Mouse (Mus musculus): ENCODE data around the gene Grid1. TPM values are rescaled to one million over a fixed set of nuclear protein-coding genes. Genes with fewer than 3 reads are reported as not detected.

Grid1 gene
- total and polyA plus RNA-seq, 3 experiments = 0.04 TPM; not detected in 2

DNA sequence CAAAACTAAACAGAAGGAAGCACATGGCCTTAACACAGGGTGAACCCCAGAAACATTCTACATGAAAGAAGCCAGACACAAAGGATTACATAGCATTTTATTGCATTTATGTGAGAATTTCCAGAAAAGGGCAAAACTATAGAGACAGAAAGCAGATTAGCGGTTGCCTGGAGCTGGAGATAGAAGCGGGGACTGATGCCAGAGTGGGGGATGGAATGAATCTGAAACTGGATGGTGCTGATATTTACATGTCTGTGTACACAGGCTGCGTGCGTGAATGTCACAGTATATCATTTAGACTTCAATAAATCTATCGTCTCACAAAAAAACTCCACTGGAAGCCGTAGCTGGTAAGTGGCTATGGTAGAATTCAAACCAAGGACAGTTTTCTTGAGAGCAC, 96.4 kb downstream of the Grid1 start:
- intact Hi-C loops (cut with DNase I) = no loop called here
- Histone ChIP-seq H3K27me3 (ENCODE audit: control insufficient read depth, insufficient read depth, low read length) (no peaks in the 10 kb centered on the region), H3K4me3 (no peak overlapping the region), H3K27ac (no peak overlapping the region), H3K36me3 (ENCODE audit: control insufficient read depth, insufficient read depth, low read length) (no peaks in the 10 kb centered on the region), H3K79me2 (replicated peaks; ENCODE audit: control insufficient read depth, insufficient read depth, low read length) (no peaks in the 10 kb centered on the region), H3K4me1 (ENCODE audit: control insufficient read depth, insufficient read depth, low read length) (no peaks in the 10 kb centered on the region), H3K9ac (ENCODE audit: low read depth, low read length) (no peak overlapping the region)
- TF ChIP-seq CTCF (IDR thresholded peaks at IDR 0.05) (no peak), POLR2A (IDR thresholded peaks at IDR 0.05; ENCODE audit: insufficient read depth, low read depth, low read length) (no peak), EP300 (IDR thresholded peaks at IDR 0.05; ENCODE audit: insufficient read depth, low read depth, low read length) (no peak)
- no peak for DNase-seq
- 83% methylated on average over 6 of the region's 6 CpGs for WGBS

DNA sequence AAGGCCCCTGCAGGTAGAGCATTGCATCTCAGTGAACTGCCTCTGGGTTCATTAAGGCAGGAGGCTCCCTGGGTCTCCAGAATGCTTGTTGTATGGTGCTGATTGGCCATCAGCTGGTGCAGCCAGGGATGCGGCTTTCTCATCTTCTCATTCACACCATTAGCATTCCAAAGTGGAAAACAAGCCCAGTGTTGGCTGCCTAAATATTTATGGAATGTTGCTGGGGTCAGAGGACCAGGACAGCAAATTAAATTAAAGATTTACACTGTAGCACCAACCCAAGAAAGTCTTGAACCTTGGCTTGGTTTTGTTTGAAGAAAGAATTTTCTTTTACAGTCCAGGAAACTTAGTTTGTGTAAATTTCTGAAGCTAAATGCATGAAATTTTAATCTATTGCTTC, 97.2 kb downstream of the Grid1 start:
- no peaks in the 10 kb centered on the region for H3K27me3 ChIP-seq (ENCODE audit: control insufficient read depth, insufficient read depth, low read length)
- intact Hi-C loops (cut with DNase I) = no loop called here
- H3K4me3 ChIP-seq = no peak overlapping the region
- H3K36me3 ChIP-seq (ENCODE audit: control insufficient read depth, insufficient read depth, low read length) = no peaks in the 10 kb centered on the region
- no peaks in the 10 kb centered on the region for H3K4me1 ChIP-seq (ENCODE audit: control insufficient read depth, insufficient read depth, low read length)
- TF ChIP-seq CTCF (IDR thresholded peaks at IDR 0.05) (no peak), EP300 (IDR thresholded peaks at IDR 0.05; ENCODE audit: insufficient read depth, low read depth, low read length) (no peak), POLR2A (IDR thresholded peaks at IDR 0.05; ENCODE audit: insufficient read depth, low read depth, low read length) (no peak)
- no peaks in the 10 kb centered on the region for H3K79me2 ChIP-seq (replicated peaks; ENCODE audit: control insufficient read depth, insufficient read depth, low read length)
- WGBS = 39% methylated on average over 1 of the region's 1 CpGs
- DNase-seq = no peak
- H3K9ac ChIP-seq (ENCODE audit: low read depth, low read length) = no peak overlapping the region
- H3K27ac ChIP-seq = no peak overlapping the region

DNA sequence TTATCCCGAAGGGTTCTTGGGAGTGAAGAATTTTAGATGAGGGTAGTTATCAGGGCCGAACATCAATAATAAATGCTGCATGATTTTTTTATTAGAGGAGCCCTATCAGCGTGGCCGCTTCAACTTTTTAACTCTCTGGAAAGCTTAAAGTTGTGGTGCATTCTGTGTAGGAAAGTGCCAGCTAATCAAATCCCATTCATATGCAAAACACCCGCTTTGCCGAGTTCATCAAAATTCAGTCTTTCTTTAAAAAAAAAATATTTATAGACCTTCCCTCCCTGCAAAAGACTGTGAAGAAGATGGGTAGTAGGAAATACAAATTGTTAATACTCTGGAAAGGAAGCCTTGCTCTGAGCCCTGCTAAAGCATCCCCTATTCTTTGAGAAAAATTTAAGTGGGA, 99.3 kb downstream of the Grid1 start:
- no peak for TF ChIP-seq EP300 (IDR thresholded peaks at IDR 0.05; ENCODE audit: insufficient read depth, low read depth, low read length)
- no peak for TF ChIP-seq POLR2A (IDR thresholded peaks at IDR 0.05; ENCODE audit: insufficient read depth, low read depth, low read length)
- TF ChIP-seq CTCF (IDR thresholded peaks at IDR 0.05) = no peak

DNA sequence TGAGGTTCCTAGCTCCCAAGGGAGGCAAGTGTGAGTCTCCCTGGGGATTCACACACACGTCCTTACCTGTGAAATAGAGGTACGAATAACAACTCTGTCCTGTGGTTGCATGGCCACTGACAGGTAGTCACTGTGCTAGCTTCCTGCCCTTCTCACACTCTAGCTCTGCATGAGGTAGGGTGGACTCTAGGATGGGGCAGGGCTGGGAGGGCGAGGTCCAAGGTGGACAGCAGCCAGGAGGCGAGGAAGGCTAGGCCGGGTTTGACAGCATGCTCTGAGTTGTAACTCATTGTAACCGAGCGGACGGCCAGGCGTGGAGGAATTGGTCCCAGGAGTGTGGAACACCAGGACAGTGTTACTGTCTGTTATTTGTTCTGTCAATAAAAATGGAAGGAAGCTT, 101.4 kb downstream of the Grid1 start:
- intact Hi-C loops (cut with DNase I) = no loop called here
- Histone ChIP-seq H3K9ac (ENCODE audit: low read depth, low read length) (no peak overlapping the region), H3K27ac (no peak overlapping the region), H3K36me3 (ENCODE audit: control insufficient read depth, insufficient read depth, low read length) (no peaks in the 10 kb centered on the region), H3K4me1 (ENCODE audit: control insufficient read depth, insufficient read depth, low read length) (no peaks in the 10 kb centered on the region), H3K27me3 (ENCODE audit: control insufficient read depth, insufficient read depth, low read length) (no peaks in the 10 kb centered on the region), H3K79me2 (replicated peaks; ENCODE audit: control insufficient read depth, insufficient read depth, low read length) (no peaks in the 10 kb centered on the region), H3K4me3 (no peak overlapping the region)
- no peak for DNase-seq
- no peak for TF ChIP-seq POLR2A (IDR thresholded peaks at IDR 0.05; ENCODE audit: insufficient read depth, low read depth, low read length)
- no peak for TF ChIP-seq EP300 (IDR thresholded peaks at IDR 0.05; ENCODE audit: insufficient read depth, low read depth, low read length)
- TF ChIP-seq CTCF (IDR thresholded peaks at IDR 0.05) = no peak
- WGBS = 57% methylated on average over 9 of the region's 9 CpGs

More for the DNA sequence above, 99.3 kb downstream of the Grid1 start:
- no peaks in the 10 kb centered on the region for H3K27me3 ChIP-seq (ENCODE audit: control insufficient read depth, insufficient read depth, low read length)
- no peaks in the 10 kb centered on the region for H3K79me2 ChIP-seq (replicated peaks; ENCODE audit: control insufficient read depth, insufficient read depth, low read length)
- H3K27ac ChIP-seq = no peak overlapping the region
- 71% methylated on average over 6 of the region's 6 CpGs for WGBS
- no peak for DNase-seq
- no peak overlapping the region for H3K4me3 ChIP-seq
- H3K4me1 ChIP-seq (ENCODE audit: control insufficient read depth, insufficient read depth, low read length) = no peaks in the 10 kb centered on the region
- H3K9ac ChIP-seq (ENCODE audit: low read depth, low read length) = no peak overlapping the region
- intact Hi-C loops (cut with DNase I) = no loop called here
- no peaks in the 10 kb centered on the region for H3K36me3 ChIP-seq (ENCODE audit: control insufficient read depth, insufficient read depth, low read length)

DNA sequence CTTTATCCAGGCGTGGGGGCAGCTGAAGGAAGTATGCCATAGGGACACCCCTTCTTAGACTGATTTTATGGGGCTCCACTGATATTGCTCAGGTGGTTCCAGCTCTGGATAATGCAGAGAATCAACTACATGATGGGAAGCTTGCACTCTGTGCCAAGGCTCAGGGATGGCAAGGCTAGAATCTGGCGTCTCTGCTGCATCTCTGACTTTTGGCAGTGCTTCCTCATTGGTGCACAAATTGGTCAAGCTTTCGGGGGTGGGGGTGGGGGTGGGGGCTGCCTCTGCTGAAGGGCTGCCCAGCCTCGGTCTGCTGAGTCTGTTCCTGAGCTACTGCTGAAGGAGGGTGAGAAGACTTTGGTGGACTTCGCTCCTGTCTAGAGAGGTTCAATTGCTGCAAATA, 105.1 kb downstream of the Grid1 start:
- DNase-seq = no peak
- Histone ChIP-seq H3K27me3 (ENCODE audit: control insufficient read depth, insufficient read depth, low read length) (no peaks in the 10 kb centered on the region), H3K4me1 (ENCODE audit: control insufficient read depth, insufficient read depth, low read length) (no peaks in the 10 kb centered on the region), H3K36me3 (ENCODE audit: control insufficient read depth, insufficient read depth, low read length) (no peaks in the 10 kb centered on the region), H3K9ac (ENCODE audit: low read depth, low read length) (no peak overlapping the region), H3K27ac (no peak overlapping the region), H3K79me2 (replicated peaks; ENCODE audit: control insufficient read depth, insufficient read depth, low read length) (no peaks in the 10 kb centered on the region), H3K4me3 (no peak overlapping the region)
- no peak for TF ChIP-seq POLR2A (IDR thresholded peaks at IDR 0.05; ENCODE audit: insufficient read depth, low read depth, low read length)
- no peak for TF ChIP-seq CTCF (IDR thresholded peaks at IDR 0.05)
- TF ChIP-seq EP300 (IDR thresholded peaks at IDR 0.05; ENCODE audit: insufficient read depth, low read depth, low read length) = no peak
- WGBS = 53% methylated on average over 5 of the region's 5 CpGs
- intact Hi-C loops (cut with DNase I) = no loop called here

DNA sequence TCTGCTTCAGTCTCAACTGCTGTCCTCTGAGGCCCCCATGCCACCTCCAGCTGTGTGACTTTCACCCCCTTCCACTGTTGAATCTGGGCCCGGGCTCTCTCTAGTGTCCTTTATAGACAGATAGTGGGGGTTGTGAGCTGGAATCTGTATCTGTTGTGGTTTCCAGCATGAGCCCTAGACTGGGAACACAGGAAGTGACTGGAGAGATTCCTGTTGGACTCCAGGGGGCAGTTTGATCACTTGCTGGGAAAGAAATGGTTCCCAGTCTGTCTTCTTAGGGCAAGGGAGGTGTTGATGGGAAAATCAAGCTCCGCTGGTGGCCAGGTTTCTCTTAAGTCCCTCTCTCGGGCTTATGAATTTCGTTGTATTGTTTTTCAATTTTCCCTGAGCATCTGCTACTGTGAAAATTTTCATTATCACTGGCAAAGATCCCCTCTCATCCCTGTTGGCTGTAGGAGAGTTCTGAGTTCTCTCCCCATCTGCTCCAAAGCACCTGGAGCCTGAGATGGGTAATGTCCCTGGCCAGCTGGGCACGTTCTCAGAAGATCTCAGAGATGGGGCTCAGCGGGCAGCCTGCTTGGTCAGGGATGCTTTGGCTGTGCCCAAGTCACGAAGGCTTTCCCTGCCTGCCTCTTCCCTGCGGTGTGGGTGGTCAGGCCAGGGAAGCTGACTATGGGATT, 110.3 kb downstream of the Grid1 start:
- 66% methylated on average over 8 of the region's 8 CpGs for WGBS
- no peak for TF ChIP-seq CTCF (IDR thresholded peaks at IDR 0.05)
- no peak for TF ChIP-seq POLR2A (IDR thresholded peaks at IDR 0.05; ENCODE audit: insufficient read depth, low read depth, low read length)
- no peak for TF ChIP-seq EP300 (IDR thresholded peaks at IDR 0.05; ENCODE audit: insufficient read depth, low read depth, low read length)
- DNase-seq = no peak
- Histone ChIP-seq H3K4me3 (no peak overlapping the region), H3K9ac (ENCODE audit: low read depth, low read length) (no peak overlapping the region), H3K36me3 (ENCODE audit: control insufficient read depth, insufficient read depth, low read length) (no peaks in the 10 kb centered on the region), H3K4me1 (ENCODE audit: control insufficient read depth, insufficient read depth, low read length) (no peaks in the 10 kb centered on the region), H3K27ac (no peak overlapping the region), H3K79me2 (replicated peaks; ENCODE audit: control insufficient read depth, insufficient read depth, low read length) (no peaks in the 10 kb centered on the region), H3K27me3 (ENCODE audit: control insufficient read depth, insufficient read depth, low read length) (no peaks in the 10 kb centered on the region)
- intact Hi-C loops (cut with DNase I) = no loop called here
